Mouse (Mus musculus) CD4-positive helper T cell, adult 2 months (primary cell): Measurements from ENCODE around the gene Nt5m.
"Not testable (repeated sequence)": the region's sequence is repeated elsewhere in the genome, so short reads cannot be mapped to it uniquely, and the experiment has no call there.

ENCODE experiments used
- DNase-seq: peaks from one replicate; pipeline ENCODE4 v3.0.0-alpha.2; 2012; ENCODE audit warnings: low read depth, missing footprints, low spot score

The Nt5m gene

GRCm38 (mm10) chr11:59839008-59839458 is at the start of gene Nt5m:
TSS of gene Nt5m (plus strand) at chr11:59839447.
- peak; percentile 95 for DNase-seq

GRCm38 (mm10) chr11:59793390-59793789 is 45.9 kb upstream of the Nt5m start:
- no peak for DNase-seq

DNA sequence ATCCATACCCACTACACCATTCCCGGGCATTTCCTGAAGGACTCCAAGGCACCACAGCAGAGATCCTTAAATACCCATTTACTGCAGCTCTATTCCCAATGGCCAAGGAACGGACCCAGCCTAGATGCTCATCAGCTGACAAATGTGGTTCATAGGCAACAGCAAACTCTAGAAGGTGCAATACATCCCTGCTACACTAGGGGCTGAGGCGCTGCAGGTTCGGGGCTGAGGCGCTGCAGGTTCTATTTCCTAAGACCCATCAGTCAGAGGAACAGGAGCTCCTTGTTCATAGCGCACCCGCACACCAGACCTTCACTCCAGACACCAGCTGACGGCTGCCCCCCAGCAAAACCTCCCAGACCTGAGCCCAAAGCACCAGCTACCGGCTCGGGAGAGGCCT is 38.8 kb upstream of the Nt5m start:
- DNase-seq: no peak

DNA sequence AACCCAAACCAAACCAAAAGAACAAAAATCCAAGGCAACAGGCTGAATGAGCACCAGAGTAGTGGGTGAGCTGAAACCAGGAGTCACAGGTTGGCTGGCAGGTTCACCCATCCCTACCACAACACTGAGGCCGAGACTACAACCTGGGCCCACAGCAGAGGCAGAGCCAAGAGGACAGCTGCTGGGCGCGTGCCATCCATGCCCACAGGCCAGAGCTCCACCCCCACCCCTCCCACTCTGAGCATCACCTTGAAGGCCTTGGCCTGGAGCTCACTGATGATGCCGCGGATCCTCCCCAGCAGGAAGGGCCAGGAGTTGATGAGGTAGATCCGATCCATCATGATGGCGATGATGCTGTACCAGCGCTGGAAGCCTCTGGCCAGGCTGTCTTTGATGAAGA is 37.4 kb upstream of the Nt5m start:
- no peak for DNase-seq

- no peak for DNase-seq
Observed at GRCm38 (mm10) chr11:59803516-59803915, 35.7 kb upstream of the Nt5m start.

DNA sequence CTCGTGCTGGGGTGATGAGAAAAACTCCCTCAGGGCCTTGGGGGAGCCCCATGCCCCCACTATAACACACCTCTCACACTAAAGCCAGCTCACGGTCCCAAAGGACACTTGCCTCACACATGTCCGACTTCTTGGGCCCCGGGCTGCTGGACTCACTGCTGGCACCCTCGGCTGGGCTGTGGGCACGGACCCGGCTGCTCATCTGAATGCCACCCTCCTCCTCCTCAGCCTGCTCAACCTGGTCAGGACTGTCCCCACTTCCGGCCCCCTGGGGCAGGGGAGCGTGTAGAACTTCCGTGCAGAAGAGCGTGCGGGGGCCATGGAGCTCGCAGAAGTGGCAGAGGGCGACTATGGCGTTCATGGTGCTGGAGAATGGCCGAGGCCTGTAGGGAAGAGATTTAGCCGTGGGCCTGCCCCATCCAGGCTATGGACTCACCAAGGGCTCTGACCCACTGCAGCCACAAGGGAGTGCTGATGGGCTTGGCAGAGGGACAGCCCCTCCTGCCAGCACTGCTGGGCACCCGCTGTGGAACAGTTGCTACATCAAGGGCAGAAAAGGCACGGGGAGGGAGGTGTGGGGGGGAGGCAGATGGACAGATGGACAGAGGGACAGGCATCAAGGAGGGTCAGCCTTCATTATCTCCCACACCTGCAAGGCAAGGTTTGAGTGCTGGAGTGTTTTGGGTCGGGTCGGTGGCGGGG is 34.7 kb upstream of the Nt5m start:
- no peak for DNase-seq

GRCm38 (mm10) chr11:59805256-59805655 is 34.0 kb upstream of the Nt5m start:
- no peak for DNase-seq

DNA sequence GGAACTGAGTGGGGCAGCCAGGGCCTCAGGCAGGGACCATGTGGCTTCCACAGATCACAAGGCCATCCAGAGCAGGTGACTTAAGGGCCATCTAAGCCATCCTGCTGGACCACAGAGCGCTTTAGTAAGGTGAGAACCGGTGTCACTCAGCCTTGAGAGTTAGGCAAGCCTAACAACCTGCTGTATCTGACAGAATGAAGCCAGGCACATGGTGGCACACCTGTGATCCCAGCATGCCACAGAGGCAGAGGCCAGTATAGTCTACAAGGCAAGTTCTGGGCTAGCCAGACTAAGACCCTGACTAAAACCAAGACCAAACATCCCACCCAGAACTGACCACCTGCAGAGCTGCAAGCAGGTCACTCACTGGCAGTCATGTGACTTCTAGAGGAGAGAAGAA is 33.6 kb upstream of the Nt5m start:
- DNase-seq: no peak

DNA sequence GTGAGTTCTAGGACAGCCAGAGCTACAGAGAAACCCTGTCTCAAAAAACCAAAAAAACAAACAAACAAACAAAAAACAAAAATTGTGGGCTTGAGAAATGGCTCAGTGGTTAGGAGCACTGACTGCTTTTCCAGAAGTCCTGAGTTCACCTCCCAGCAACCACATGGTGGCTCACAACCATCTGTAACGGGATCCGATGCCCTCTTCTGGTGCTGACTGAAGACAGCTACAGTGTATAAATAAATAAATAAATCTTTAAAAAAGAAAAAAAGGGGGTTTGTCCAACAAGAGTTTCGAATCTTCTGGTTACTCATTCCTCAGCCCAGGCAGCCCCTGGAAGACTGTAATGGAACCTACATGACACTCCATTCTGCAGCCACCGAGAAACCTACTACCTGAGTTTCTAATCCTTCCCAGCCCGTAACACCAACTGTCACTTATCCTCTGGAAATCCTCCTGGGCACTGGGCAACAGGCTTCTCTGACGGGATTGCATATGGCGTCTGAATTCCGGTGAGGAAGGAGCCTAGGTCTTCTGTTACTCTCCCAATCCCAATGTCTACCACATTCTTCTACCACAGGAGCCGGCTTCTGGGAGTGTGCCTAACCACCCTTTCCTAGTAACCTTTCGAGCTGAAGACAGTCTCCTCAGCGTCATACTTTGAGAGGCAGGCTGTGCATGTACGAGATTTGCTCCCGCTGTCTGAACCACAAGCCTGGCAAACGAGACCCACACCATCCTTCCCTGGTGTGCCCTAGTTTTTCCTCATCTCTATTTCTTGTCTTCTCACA is 30.9 kb upstream of the Nt5m start:
- DNase-seq: no peak

DNA sequence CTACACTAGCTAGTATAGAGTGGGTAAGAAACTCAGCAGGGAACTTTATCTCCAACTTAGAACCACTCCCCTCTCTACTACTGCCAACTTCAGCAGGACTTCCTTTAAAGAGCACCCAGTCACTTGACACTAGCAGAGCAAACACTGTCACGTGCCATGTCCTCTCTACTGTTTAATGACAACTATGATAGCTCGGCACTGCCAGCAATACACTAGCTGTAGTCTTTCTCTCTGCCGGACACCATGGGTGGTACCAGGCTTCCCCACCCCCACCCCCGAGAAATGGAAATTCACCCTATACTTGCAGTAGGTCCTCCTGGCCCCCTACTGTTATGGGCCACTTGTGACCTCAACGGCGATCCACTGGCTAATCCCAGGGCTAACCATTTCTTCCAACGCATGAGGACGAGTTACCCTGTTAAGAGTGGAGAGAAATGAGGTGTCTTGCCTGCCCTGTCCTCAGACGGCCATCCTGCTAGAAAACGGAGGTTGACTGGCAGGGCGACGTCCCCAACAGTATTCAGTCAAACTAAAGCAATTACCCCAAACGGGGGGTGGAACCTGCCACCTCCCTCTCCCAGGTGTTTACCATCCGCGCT is 30.1 kb upstream of the Nt5m start:
- DNase-seq: peak; percentile 75

- peak; percentile 91 for DNase-seq
Observed at GRCm38 (mm10) chr11:59809670-59810474, 29.4 kb upstream of the Nt5m start, which contains the start of gene Flcn. TSS of gene Flcn (minus strand) at chr11:59810016.

DNA sequence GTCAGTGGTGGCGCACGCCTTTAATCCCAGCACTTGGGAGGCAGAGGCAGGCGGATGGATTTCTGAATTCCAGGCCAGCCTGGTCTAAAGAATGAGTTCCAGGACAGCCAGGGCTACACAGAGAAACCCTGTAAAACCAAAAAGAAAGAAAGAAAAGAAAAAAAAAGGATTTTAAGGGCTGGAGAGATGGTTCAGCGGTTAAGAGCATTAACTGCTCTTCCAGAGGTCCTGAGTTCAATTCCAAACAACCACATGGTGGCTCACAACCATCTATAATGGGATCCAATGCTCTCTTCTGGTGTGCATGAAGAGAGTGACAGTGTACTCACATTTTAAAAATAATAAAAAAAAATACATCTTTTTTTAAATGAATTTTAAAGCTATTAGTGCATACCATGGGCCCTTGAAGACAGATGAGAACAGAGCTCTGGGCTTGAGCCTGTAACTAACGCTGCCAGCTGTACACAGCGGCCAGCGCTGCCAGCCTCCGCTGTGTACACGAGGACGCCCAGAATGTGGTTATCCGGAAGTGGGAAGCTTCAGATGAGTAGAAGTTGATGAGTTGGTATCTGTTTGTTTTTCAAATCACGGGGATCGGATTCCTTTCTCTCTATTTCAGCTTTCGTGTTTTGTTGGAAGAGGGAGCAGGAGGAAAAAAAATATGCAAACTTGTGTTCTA is 28.6 kb upstream of the Nt5m start:
- DNase-seq: peak; percentile 33

DNA sequence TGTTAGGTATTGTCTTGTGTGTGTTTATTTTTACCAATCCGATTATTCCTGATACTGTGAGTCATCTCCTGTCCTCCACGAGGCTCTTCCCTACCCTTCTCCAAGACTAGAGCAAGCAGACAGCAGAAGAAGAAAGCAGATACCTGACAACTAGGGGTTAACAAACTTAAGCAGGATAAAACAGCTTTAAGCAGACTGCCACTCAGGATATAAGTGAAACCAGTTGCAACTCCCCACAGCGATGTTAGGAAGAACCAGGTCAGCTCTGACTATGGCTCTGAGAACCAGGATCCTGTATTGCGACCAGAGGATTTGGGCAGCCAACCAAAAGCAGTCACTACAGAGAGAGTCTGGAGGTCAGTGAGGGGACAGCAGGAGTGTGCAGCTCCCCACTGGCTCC is 28.0 kb upstream of the Nt5m start:
- DNase-seq: no peak

- no peak for DNase-seq
Observed at GRCm38 (mm10) chr11:59813276-59813675, 26.0 kb upstream of the Nt5m start.

GRCm38 (mm10) chr11:59814311-59814710 is 24.9 kb upstream of the Nt5m start:
- DNase-seq: no peak

DNA sequence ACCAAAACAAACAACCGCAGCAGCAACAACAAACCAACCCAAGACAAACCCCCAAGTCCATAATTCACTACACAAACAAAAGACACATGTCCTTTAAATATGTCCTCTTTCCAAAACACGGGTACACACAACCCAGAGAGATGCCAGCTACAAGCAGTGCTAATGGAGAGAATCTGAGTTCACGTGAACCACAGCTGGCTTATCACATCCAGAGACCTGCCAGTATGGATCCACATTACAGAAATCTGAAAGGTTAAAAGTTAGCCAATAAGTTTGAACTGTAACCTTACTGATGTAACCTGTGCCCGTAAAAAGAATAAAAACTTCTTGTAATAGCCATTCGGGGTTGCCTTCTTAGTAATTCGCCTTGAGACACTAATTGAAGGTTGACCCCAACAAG is 24.3 kb upstream of the Nt5m start:
- DNase-seq: no peak

DNA sequence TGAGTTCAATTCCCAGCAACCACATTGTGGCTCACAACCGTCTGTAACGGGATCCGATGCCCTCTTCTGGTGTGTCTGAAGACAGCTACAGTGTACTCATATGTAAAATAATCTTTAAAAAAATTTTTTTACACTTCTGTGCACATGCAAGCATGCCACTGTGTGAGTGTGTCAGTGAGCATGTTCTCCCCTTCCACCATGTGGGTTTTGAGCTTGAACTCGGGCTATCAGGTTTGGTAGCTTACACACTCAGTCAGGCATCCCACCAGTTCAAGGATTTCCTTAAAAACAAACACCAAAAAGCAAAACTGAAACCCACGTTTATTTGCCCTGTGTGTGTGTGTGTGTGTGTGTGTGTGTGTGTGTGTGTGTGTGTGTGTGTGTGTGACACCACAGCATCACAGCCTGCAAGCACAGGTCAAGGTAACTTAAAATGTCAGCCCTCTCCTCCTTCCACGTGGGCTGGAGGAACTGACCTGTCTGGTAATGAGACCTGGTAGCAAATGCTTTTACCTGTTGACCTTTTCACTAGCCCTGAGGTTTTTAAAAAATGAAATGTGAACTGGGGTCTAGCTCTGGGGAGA is 23.7 kb upstream of the Nt5m start:
- DNase-seq: no peak

GRCm38 (mm10) chr11:59817916-59818315 is 21.3 kb upstream of the Nt5m start:
- DNase-seq: no peak

- no peak for DNase-seq
Observed at GRCm38 (mm10) chr11:59821625-59822024, 17.6 kb upstream of the Nt5m start.

- DNase-seq: not testable (repeated sequence)
Observed at GRCm38 (mm10) chr11:59837789-59838188, 1.5 kb upstream of the Nt5m start.

DNA sequence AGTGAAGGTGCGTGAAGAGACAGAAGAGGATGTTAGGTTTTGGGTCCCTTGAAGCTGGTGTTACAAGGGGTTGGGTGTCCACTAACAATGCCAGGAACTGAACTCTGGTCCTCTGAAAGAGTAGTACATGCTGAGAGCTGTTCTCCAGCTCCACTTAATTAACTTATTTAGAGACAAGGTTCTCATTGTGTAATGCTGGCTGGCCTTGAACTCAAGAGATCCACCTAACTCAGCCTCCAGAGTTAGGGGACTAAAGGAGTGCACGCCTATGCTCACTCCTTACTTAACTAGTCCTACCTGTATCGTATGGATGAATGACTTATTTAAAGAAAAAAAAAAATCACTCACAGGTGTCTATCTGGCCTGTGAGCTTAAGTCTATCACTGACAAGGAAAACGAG is 821 bp upstream of the Nt5m start:
- DNase-seq: no peak
